Mouse (Mus musculus) brain, embryonic 14.5 days (tissue): ENCODE results near the gene Slc41a2. TPM values are rescaled to one million over a fixed set of nuclear protein-coding genes. Genes with fewer than 3 reads are reported as not detected.

Source experiments
- DNase-seq: peaks from one replicate; pipeline ENCODE4 v3.0.0-alpha.2; 2011; ENCODE audit warnings: low read depth
- CTCF ChIP-seq: fragments of 200-500 bp; IDR thresholded peaks from 2 replicates; pipeline ENCODE4 v1.5.1; 2012; ENCODE audit warnings: inconsistent platforms, mild to moderate bottlenecking, moderate library complexity, borderline replicate concordance; ENCODE audit not compliant: insufficient read depth, insufficient read length; ENCODE audit errors: extremely low read depth
- POLR2A ChIP-seq: fragments of 200-500 bp; IDR thresholded peaks from 2 replicates; pipeline ENCODE4 v1.6.1; 2012; ENCODE audit warnings: mild to moderate bottlenecking, inconsistent platforms, borderline replicate concordance; ENCODE audit not compliant: poor library complexity, insufficient read depth, insufficient read length, severe bottlenecking; ENCODE audit errors: extremely low read depth
- polyA plus RNA-seq: library from polyadenylated mRNA; depleted of rRNA; stranded (reverse); fragments of >200 nt; gene quantifications from 2 replicates; pipeline ENCODE4 v1.2.3, GENCODE M21; 2012

The Slc41a2 gene
- polyA plus RNA-seq, 1 experiment: 7.4 TPM

DNA sequence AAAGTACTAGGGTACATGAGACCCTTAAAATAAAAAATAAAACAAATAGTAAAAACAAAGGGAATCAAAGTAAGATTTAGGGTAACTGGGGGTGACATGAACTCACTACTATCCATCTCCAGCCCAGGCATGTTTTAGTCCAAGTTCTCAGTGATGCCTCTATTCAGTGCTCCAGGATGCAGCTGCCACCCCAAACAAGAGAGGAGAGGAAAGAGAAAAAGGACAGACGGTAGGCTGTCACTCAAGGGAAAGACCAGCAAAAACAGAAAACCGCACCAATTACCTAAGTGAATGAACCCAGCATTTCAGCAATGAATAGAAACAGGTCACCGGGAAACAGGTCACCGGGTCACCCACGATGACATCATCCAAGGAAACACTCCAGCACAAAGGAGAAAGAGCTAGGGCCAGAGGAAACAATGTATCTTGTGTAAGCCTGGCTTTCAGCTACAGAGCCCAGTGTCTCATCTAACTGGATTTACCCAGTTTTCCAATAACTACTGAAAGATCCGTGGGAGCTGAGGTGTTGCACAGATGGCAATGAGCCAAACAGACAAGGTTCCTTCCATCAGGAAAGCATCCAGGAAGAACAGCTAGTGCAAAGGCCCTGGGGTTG lies 126.6 kb downstream of the Slc41a2 start:
- peak; percentile 82 for DNase-seq

DNA sequence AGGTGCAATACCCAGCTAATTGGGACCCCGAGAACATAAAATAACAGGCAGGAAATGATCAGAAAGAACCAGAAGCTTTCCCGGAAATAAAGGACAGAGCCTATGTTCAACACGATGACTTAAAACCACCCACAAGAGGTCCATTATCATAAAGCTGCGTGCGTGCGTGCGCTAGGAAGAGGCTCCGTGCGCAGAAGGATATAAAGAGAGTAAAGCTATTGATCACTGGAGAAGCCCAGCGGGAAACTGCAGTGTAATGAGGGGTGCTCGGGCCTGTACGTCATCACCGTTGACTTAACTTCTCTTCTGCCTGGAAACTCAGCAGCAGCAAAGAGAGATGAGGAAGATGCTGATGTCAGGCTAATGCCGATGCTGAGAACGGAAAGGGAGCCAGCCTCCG lies 127.6 kb downstream of the Slc41a2 start:
- TF ChIP-seq CTCF (no peak), POLR2A (no peak)
- DNase-seq: peak; percentile 56

More for the DNA sequence above, 126.6 kb downstream of the Slc41a2 start:
- TF ChIP-seq CTCF: no peak
- TF ChIP-seq POLR2A: no peak

DNA sequence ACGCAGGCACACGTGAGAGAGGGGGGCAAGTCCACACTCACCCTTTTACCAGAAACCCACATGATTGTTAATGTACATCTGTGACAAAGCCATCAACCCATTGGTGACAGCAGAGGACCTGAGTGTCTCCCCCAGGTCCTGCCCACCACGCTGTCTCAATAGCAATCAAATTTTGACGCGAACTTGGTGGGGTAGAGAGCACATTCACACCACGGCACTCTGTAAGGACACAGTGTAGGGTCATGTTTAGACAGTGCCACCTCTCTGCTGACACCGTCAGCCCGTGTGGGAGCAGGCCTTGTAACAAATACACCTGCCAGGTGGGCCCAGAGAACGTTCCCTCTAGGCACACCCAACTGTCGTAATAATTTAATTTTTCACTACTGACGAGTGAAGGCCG lies 128.3 kb downstream of the Slc41a2 start:
- no peak for TF ChIP-seq POLR2A
- no peak for TF ChIP-seq CTCF

DNA sequence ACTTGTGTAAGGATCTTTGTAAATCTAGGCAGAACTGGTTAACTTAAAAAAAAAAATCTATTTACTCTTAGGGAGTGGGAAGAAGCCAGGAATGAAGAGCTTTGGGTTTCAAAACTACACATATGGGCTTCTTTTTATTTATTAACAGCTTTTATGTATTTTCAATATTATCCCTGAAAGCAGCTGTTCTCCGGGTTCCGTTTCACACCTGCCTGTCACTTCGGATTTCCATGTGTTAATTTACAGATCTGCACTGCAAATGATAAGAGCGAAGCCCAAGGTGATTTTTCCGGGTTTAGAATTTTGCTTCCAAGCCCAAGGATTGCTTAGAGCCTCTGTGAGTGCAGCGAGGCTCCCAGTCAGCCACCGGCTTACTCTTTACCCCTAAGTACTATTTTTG lies 129.2 kb downstream of the Slc41a2 start:
- TF ChIP-seq CTCF (no peak), POLR2A (no peak)
- peak; percentile 80 for DNase-seq

More for the DNA sequence above, 128.3 kb downstream of the Slc41a2 start:
- DNase-seq: no peak

DNA sequence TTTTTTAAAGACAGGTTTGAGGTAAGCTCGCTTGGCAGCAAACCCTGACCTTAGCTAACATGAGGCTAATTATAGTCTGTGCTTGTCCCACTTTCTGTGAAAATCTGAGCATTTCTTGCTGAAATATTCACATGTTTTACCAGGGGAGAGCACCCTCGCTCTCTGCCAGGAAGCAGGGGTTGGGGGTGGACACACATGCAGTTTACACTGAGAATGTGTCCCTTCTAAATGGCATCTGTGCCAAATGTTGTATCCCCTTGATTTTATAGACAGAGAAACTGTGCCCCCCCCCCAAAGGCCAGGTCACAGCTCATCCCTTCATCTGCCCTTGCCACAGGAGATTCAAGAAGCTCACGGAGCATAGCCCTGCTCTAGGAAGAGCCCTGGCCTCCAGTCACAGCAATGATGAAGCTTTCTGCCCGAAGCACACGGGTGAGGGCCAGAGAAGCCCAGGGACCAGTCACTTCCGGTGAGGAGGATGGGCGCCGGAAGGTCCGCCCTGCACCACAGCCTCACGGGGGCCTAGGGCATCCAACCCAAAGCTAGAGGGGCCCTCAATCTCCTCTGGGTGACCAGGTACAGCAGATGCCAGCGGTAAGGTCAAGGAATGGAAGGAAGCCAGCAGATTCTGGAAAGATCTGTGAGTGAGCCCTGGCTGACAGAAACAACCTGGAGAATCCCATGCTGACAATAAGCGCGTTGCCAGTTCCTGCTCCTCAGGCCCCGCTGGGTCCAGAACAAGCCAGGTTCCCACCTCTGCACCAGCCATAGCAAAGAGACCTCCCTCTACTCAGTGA lies 134.6 kb downstream of the Slc41a2 start:
- no peak for TF ChIP-seq CTCF
- TF ChIP-seq POLR2A: no peak
- DNase-seq: no peak

DNA sequence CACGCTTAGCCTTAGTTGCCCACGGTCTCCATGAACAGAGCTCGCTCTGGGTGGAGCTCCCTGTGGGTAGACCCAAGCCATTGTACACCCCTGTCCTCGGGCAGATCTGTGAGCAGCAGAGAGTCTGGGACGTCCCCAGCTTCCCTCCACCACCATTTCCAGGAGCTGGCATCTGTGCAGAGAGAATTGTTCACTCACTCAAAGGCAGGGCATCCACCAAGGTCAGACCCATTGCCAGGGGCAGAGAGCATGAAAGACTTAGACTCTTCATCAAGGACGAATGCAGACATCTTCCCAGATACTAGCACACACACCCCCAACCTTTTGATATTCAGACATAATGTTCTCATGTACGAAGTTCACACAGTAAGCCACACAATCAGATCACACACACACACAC lies 136.2 kb downstream of the Slc41a2 start:
- DNase-seq: no peak
- TF ChIP-seq CTCF: no peak
- TF ChIP-seq POLR2A: no peak

DNA sequence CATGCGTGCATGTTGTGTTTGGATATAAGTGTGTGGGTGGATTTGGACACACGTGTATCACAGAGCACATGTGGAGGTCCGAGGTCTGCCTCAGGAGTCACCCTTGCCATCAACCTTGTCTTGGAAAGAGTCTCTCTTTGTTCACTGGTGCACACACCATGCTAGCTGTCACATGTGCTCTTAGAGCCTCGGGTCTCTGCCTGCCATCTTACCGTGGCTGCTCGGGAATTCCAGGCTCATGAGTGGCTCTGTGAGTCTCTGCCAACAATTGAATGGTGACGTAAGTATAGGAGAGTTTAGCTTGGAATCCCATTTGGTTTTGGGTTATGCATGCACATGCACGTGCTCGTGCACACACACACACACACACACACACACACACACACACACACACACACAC lies 138.4 kb downstream of the Slc41a2 start:
- TF ChIP-seq POLR2A (no peak), CTCF (no peak)
- no peak for DNase-seq

DNA sequence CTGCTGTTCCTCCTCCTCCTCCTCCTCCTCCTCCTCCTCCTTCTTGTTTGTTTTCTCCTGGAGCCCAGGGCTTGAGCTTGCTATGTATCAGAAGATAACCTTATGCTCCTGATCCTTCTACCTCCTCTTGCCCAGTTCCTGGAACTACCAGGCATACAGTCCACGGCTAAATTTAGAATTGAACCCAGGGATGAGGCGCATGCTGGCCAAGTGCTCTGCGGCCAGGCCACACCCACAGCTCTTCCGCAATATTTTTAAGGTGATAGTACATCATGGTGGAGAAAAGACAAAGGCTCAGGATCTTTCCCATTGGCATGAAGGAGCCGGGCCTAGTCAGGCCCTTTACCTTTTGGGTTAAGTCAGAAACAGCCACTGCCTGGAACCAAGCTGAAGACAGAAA lies 139.0 kb downstream of the Slc41a2 start:
- DNase-seq: no peak
- TF ChIP-seq CTCF (no peak), POLR2A (no peak)

DNA sequence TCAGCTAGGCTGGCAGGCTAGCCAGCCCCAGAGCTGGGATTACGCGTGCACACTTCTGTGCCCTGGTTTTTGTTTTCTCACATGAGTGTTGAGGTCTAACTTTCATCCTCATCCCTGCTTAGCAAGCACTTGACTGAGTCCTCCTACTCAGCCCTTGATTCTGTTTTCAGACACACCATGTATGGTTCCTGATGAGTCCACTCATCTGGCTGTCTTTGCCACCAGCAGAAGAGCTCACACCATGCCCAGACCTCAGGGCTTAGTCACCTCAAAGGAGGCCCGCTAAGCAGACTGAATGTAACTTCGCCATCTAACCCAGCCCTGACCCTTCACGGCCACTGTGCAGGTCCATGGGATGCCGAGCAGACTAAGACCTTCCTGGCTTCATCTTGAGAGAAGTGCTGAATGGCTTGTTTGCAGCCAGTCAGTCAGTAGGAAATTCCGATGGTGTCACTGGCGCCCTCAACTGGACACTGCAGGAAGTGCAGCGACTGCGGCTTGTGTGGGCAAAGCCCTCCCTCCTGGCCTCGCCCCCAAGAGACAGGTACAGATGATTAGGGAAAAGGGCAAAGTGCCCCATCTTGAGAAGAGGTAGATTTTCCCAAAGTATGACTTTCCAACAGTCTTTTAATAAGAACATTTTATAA lies 139.9 kb downstream of the Slc41a2 start:
- TF ChIP-seq CTCF (peak; percentile 85), POLR2A (no peak)
- DNase-seq: peak; percentile 50

DNA sequence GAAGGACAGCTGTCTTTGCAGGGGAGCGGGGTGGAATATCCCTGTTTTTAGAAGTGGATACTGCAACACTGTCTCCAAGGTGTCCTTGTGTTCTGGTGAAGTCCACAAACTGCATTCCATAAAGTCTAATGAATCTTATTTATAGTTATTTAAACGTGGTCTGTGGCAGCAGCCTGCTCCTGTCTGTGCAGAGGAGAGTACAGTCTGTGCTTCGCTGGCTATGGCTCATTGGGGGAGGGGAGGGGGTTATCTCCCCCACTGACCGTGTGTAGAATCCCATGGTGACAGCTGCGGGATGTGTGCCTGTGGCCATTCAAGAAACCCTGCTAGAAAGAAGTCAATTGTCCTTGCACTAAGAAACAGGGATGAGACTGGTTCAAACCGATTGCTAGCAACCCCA lies 145.7 kb downstream of the Slc41a2 start:
- no peak for TF ChIP-seq POLR2A
- no peak for TF ChIP-seq CTCF
- no peak for DNase-seq

DNA sequence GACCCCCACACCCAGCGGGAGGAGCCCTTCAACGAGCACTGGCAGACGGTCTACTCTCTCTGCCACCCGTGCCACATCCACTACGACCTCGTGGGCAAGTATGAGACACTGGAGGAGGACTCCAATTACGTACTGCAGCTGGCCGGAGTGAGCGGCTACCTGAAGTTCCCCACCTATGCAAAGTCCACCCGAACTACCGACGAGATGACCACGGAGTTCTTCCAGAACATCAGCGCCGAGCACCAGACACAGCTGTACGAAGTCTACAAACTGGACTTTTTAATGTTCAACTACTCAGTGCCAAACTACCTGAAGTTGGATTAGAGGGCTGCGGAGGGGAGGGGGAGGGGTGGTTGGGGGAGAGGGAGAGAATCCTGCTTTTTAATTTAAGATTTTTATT lies 146.2 kb downstream of the Slc41a2 start:
- DNase-seq: no peak
- TF ChIP-seq POLR2A: no peak

DNA sequence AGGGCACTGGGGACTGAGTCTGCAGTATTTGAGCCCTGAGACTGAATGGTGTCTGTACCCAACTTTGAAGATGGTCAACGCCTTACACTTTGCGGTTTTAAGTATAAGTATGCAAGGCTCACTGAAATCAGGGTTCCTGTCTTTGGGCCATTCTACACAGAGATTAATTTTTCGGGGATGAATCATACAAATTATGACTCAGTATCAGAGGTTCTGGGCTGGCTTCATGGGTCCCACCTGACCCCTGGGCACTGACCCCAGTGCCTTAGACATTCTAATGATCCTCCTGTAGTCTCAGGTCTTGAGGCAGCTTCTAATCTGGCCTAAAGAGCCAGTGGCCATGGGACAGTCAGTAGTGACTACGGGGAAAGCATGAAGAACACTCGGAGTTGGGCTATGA lies 148.6 kb downstream of the Slc41a2 start:
- no peak for DNase-seq
- TF ChIP-seq POLR2A: no peak
- TF ChIP-seq CTCF: no peak

DNA sequence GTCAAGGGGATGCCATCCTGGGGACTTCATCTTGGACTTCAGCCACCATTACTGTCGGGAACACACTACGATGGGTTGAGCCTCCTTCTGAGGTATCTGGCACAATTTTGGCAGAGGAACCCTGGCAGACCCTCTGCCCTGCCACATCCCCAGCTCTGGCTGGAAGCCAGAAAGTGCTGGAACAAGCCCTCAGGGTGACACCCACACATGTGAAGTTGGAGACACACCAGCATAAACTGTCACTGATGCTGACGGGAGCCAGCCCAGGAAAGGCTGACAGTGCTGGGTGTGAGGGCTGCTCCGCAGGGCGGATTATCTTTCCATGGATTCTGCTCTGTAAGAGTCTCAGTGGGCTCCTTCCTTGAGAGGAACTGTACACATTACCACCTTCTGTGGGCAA lies 150.7 kb downstream of the Slc41a2 start:
- TF ChIP-seq POLR2A: no peak
- TF ChIP-seq CTCF: no peak
- DNase-seq: no peak
